Comparison of ENCODE assay signal across 8 mouse cellular contexts in the genomic region with DNA sequence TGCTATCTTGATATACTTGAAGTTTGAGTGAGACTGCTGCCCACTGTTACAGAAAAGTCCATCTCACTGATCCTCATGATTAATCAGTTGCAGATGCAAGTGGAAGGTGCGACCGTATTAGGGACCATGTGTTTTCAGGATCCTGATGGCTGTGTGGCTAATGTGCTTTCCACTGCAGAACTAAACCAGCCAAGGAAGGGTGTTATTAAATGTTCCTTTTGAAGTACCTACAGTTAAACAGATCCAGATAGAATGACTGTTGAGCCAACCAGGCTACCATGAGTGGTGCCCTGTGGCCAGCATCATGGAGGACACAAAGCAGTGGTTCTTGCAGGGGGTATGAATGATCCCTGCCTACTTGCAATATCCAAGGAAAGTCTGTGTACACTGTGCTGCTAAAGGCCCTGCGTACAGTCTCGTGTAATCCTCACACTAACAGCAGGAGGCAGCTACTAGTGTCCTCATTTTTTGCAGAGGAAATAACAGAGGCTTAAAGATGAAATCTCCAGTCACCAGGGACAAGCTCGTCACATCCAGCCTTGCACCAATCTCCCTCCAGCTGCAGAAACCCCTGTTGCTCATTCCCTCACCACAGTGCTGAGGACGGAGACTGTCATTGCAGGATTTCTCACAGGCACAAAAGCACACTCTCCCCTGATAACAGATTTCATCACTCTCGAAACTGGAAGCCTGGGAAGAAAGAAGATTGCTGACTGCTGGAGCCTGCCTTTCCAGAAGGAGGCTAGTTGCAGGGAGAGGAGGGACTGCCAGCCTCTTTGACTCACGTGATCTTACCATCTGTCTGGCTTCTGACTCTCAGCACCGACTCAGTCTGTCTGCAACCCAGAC. TPM values are rescaled to one million over a fixed set of nuclear protein-coding genes. Genes with fewer than 3 reads are reported as not detected.
DNase-seq lines count a peak whose midpoint lies in the region; ATAC-seq and TF ChIP-seq lines count a peak whose summit lies in the region.

No protein-coding gene starts in this region.

- peak; percentile 58 for DNase-seq in kidney, adult 2 months
- DNase-seq in embryonic facial prominence, embryonic 14.5 days (ENCODE audit: low spot score) = peak; percentile 22
- peak; percentile 39 for DNase-seq in heart, postnatal 4 days
- peak; percentile 61 for DNase-seq in limb, embryonic 11.5 days (ENCODE audit: low spot score)
- peak; percentile 44 to 71 for DNase-seq in right cerebral cortex, postnatal 10 days (ENCODE audit: low spot score in 2 of 2)
- no peak for DNase-seq in T-cell, adult 2 months (ENCODE audit: low spot score)

- H3K27ac ChIP-seq in kidney, adult 2 months (ENCODE audit: insufficient read depth, low read depth, low read length) = no peak overlapping the region
- H3K27ac ChIP-seq in kidney, embryonic 14.5 days (ENCODE audit: low read depth, low read length) = no peak overlapping the region
- H3K27ac ChIP-seq in embryonic facial prominence, embryonic 14.5 days (replicated peaks; ENCODE audit: low read depth, low read length) = no peak overlapping the region
- peak overlapping the region; percentile 71 for H3K27ac ChIP-seq in limb, embryonic 11.5 days (replicated peaks; ENCODE audit: low read depth, low read length)

- no peak for TF ChIP-seq CTCF in kidney, adult 2 months (conservative IDR thresholded peaks at IDR 0.05; ENCODE audit: insufficient read depth, insufficient read length, low read depth, low read length)

- H3K9ac ChIP-seq in kidney, embryonic 14.5 days (ENCODE audit: low read depth, low read length) = no peak overlapping the region
- no peak overlapping the region for H3K9ac ChIP-seq in embryonic facial prominence, embryonic 14.5 days (ENCODE audit: low read depth, low read length)
- no peak overlapping the region for H3K9ac ChIP-seq in limb, embryonic 11.5 days (ENCODE audit: low read length)

- H3K36me3 ChIP-seq in kidney, adult 2 months (ENCODE audit: control insufficient read depth, insufficient read depth, low read length) = no peaks in the 10 kb centered on the region
- no peaks in the 10 kb centered on the region for H3K36me3 ChIP-seq in kidney, embryonic 14.5 days (ENCODE audit: control insufficient read depth, insufficient read depth, low read length)
- no peaks in the 10 kb centered on the region for H3K36me3 ChIP-seq in embryonic facial prominence, embryonic 14.5 days (ENCODE audit: control insufficient read depth, insufficient read depth, low read length)
- H3K36me3 ChIP-seq in limb, embryonic 11.5 days (ENCODE audit: control insufficient read depth, insufficient read depth, low read length) = no peaks in the 10 kb centered on the region

- WGBS in kidney, adult 2 months = 56% methylated on average over 9 of the region's 9 CpGs
- whole genome bisulfite sequencing in kidney, embryonic 14.5 days = 54% methylated on average over 9 of the region's 9 CpGs
- WGBS in embryonic facial prominence, embryonic 14.5 days = 32% methylated on average over 9 of the region's 9 CpGs
- 18% methylated on average over 9 of the region's 9 CpGs for WGBS in limb, embryonic 11.5 days

- ATAC-seq in kidney, embryonic 14.5 days (ENCODE audit: low FRiP score, low TSS enrichment) = no peak
- peak; percentile 48; the same call in 1 of the 2 replicates for ATAC-seq in embryonic facial prominence, embryonic 14.5 days (ENCODE audit: low read depth)
- 0 out of 2 replicates have a peak, but pooled peaks have one; percentile 54 for ATAC-seq in limb, embryonic 11.5 days (ENCODE audit: insufficient number of reproducible peaks, low FRiP score, low TSS enrichment, low read depth)
- no peak for ATAC-seq in granulocyte monocyte progenitor cell, adult 5-6 weeks (replicated peaks; ENCODE audit: poor library complexity, severe bottlenecking)

- H3K9me3 ChIP-seq in kidney, embryonic 14.5 days (ENCODE audit: control insufficient read depth, low read length) = no peaks in the 10 kb centered on the region
- H3K9me3 ChIP-seq in embryonic facial prominence, embryonic 14.5 days (ENCODE audit: control insufficient read depth, low read length) = no peaks in the 10 kb centered on the region
- H3K9me3 ChIP-seq in limb, embryonic 11.5 days (ENCODE audit: control insufficient read depth, low read length) = no peaks in the 10 kb centered on the region

- peaks cover 32% of the 10 kb centered on the region for H3K4me1 ChIP-seq in kidney, adult 2 months (ENCODE audit: control insufficient read depth, insufficient read depth, low read length)
- H3K4me1 ChIP-seq in kidney, embryonic 14.5 days (ENCODE audit: control insufficient read depth, insufficient read depth, low read length) = peaks cover 13% of the 10 kb centered on the region
- peaks cover 57% of the 10 kb centered on the region for H3K4me1 ChIP-seq in embryonic facial prominence, embryonic 14.5 days (ENCODE audit: control insufficient read depth, insufficient read depth, low read length)
- peaks cover 29% of the 10 kb centered on the region for H3K4me1 ChIP-seq in limb, embryonic 11.5 days (ENCODE audit: control insufficient read depth, insufficient read depth, low read length)

- TF ChIP-seq POLR2A in kidney, adult 2 months (IDR thresholded peaks at IDR 0.05; ENCODE audit: low read depth, low read length) = no peak

- H3K4me2 ChIP-seq in kidney, embryonic 14.5 days (replicated peaks; ENCODE audit: low read depth, low read length) = no peak overlapping the region
- H3K4me2 ChIP-seq in embryonic facial prominence, embryonic 14.5 days (ENCODE audit: low read depth, low read length) = no peak overlapping the region
- H3K4me2 ChIP-seq in limb, embryonic 11.5 days (ENCODE audit: low read depth, severe bottlenecking) = peak overlapping the region; percentile 19; the same call in 1 of the 2 replicates

- H3K4me3 ChIP-seq in kidney, adult 2 months (ENCODE audit: insufficient read depth, low read depth, low read length) = no peak overlapping the region
- H3K4me3 ChIP-seq in kidney, embryonic 14.5 days (ENCODE audit: low read length) = no peak overlapping the region
- H3K4me3 ChIP-seq in embryonic facial prominence, embryonic 14.5 days (ENCODE audit: low read depth, low read length) = no peak overlapping the region
- H3K4me3 ChIP-seq in limb, embryonic 11.5 days (ENCODE audit: low read depth, low read length) = no peak overlapping the region

- no peaks in the 10 kb centered on the region for H3K27me3 ChIP-seq in kidney, adult 2 months (replicated peaks; ENCODE audit: control insufficient read depth, insufficient read depth, low read length)
- no peaks in the 10 kb centered on the region for H3K27me3 ChIP-seq in kidney, embryonic 14.5 days (ENCODE audit: control insufficient read depth, insufficient read depth, low read length)
- no peaks in the 10 kb centered on the region for H3K27me3 ChIP-seq in embryonic facial prominence, embryonic 14.5 days (replicated peaks; ENCODE audit: control insufficient read depth, insufficient read depth, low read length)
- H3K27me3 ChIP-seq in limb, embryonic 11.5 days (ENCODE audit: control insufficient read depth, insufficient read depth, low read length) = no peaks in the 10 kb centered on the region

RNA-seq across cellular contexts. Expression of gene Abtb2, which starts 25.9 kb away (rescaled TPM):
- 11.6 and 12.0 TPM in 2 replicates for polyA plus RNA-seq in kidney, adult 2 months (2012; rRNA removed)
- 4.9 and 7.6 TPM in 2 replicates for polyA plus RNA-seq in kidney, embryonic 14.5 days (2014; fragmentation: Nextera tagmentation; extraction: Ambion mirVana)
- polyA plus RNA-seq in embryonic facial prominence, embryonic 14.5 days (2014; fragmentation: Nextera tagmentation; extraction: Ambion mirVana) = 14.2 and 14.5 TPM in 2 replicates
- 10 to 100 TPM; 23.6 to 25.6 TPM for total RNA-seq in heart, postnatal 4 days (2021)
- polyA plus RNA-seq in limb, embryonic 11.5 days (2014; fragmentation: Nextera tagmentation; extraction: Ambion mirVana) = 11.5 and 11.6 TPM in 2 replicates
- total RNA-seq in granulocyte monocyte progenitor cell, adult 5-6 weeks (2014; fragmentation: Nextera tagmentation) = 0.32 TPM in 1 of 2 replicates, not detected in the other
- 0.30 and 0.41 TPM in 2 replicates for total RNA-seq in granulocyte monocyte progenitor cell, adult 5-6 weeks (2017)

Comparison
In these comparisons a context has a peak if more than half of its experiments do, and no peak if none do; other contexts are left out.
1. ATAC-seq: peak in embryonic facial prominence, embryonic 14.5 days (single experiment) and limb, embryonic 11.5 days (single experiment); none in kidney, embryonic 14.5 days (single experiment) and granulocyte monocyte progenitor cell, adult 5-6 weeks (single experiment).